Mouse (Mus musculus): ENCODE measurements around the gene Olfr622.

Olfr622 gene

DNA sequence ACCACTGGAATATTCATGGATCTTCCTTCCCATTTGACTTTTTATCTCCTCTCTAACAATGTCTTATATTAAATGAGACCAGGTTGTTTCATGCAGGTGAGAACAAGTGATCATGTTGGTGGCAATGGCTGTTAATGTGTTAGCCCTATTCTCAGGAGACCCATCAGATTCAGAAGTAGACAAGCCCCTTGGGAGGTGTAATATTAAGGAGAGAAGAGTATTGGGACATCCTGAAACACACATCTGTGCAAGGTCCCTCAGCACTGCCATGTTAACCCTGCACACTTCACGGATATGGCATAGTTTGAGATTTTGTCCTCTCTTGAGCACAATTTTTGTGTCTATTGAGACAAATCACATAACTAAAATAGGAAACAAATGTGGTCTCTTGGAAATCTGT, at the start of gene Olfr622:
Gene Olfr622 (minus strand): TSS at position 101 of the 400 bp plus-strand sequence.
- in situ Hi-C loops (cut with MboI; ENCODE audit: unreplicated experiment in 2 of 2) = no loop called here

DNA sequence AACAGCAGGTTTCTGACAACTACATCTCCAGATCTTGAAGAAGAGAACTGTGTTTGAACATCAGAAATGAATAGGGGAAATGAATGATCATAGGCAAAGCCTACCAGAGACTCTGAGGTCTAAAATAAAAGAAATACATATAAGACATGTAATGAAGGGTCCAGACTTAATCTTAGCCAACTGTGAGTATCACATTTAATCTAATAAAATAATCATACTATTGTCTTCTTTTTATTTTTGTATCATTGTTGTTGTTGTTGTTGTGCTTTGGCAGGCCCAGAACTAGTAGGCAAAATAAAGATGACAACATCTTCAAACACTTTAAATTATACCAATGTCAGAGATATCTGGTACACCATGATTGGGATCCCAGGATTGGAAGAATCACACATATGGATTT, 39.9 kb upstream of the Olfr622 start, which contains the start of gene Olfr625-ps1:
Gene Olfr625-ps1 (plus strand): TSS at position 301 of the 400 bp plus-strand sequence.
- in situ Hi-C loops (cut with MboI; ENCODE audit: unreplicated experiment in 2 of 2) = no loop called here

DNA sequence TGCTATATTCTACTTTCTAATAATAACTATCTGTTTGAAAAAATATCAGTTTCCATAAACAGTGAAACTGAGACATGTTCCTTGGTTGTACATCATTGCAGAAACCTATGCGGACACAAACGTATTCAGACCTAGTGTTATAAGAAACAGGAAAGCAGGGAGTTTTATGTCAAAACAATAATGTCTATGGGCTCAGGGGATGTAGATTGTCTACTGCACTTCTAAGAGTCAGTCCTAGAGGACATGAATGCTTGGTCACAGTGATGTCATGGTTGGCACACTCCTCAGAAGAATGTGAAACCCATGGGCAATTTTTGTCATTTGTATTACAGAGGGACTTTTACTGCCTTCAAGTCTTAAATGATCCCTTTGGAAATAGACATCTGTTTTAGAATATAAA, 28.6 kb upstream of the Olfr622 start, which contains the start of gene Olfr624:
Gene Olfr624 (minus strand): TSS at position 101 of the 400 bp plus-strand sequence.
- in situ Hi-C loops (cut with MboI; ENCODE audit: unreplicated experiment in 2 of 2) = no loop called here

DNA sequence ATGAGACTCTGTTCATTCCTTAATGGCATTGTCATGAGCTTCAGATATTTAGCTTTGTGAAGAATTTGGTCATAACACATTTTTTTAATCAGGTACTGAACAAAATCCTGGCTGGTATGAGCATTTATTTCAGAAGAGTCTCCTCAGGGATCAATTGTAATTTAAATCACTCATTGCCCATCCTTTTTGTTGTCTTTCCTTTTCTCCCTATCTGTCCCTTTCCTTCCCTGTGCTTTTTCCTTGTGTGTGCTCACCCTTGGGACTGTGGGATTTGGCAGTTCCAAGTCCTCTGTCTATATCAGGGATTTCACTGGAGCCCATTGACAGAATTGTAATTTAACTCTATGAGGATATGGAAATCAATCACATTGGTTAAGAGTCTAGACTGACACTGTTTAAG, 21.1 kb upstream of the Olfr622 start, which contains the start of gene Olfr623:
Gene Olfr623 (minus strand): TSS at position 101 of the 400 bp plus-strand sequence.
- in situ Hi-C loops (cut with MboI; ENCODE audit: unreplicated experiment in 2 of 2) = no loop called here

DNA sequence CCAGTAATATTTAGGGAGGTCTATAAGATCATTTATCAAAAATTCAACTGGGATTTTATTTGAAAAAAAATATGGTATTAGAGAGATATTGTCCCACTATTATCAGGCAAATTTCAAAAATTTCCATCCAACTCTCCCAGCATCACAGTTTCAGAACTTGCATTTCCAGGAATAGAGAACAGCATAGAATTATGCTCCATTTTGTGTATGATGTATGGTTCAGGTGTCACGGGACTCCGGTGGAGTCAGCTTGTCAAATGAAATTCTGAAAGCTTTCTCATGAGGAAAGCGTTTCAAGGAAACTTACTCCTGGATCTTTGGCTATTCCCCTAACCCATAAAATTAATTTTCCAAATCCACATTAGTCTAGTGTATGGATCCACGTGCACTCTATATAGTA, 1.6 kb upstream of the Olfr622 start:
- in situ Hi-C loops (cut with MboI; ENCODE audit: unreplicated experiment in 2 of 2) = no loop called here

DNA sequence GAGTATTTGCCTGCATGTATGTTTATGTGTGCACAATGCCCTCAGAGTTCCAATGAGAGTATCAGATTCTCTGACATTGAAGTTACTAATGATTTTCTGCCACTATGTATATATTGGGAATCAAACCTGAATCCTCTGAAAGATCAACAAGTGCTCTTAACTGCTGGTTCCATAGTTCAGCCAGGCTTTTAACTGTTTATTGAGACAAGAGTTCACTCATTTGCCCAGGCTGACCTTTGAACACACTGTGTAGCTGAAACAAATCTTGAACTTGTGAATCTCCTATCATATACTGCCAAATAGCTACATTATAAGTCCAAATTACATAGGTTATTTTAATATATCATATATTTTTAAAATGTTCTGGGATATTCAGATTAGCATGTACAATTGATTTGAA, 5.7 kb downstream of the Olfr622 start:
- in situ Hi-C loops (cut with MboI; ENCODE audit: unreplicated experiment in 2 of 2) = no loop called here

DNA sequence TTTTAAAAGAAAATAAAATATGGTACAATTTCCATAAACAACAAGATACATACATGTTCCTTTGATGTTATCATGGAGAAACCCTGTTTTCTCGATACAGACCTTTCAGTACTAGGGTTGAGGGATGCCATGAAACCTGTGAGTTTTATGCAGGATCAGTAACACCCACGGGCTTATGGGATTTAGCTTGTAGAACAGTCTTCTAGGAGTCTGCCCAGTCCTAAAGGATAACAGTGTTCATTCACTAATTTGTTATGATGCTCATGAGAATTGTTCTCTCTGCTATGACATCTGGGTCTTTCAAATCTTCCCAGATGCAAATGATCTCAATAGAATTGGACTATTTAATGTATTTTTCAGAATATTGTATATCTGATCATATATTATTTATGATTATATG, 30.1 kb downstream of the Olfr622 start, which contains the start of gene Olfr620:
Gene Olfr620 (minus strand): TSS at position 101 of the 400 bp plus-strand sequence.
- in situ Hi-C loops (cut with MboI; ENCODE audit: unreplicated experiment in 2 of 2) = no loop called here

DNA sequence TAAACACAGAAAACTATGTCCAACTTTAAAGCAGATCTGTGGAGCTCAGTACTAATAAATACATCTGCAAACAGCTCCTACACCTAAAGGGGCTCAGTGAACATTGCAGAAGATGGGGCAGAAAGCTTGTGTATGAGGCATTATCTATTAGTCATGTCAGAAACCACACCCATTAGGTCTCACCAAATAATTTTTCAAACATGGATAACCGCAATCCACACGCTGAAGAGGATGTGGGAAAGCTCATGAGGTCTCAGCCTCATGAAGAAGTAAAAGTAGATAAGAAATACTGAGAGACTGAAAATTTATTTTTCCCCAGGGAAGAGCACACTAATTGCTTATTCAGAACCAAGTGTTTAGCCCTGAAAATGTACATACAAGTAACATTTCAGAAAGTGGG, 35.1 kb downstream of the Olfr622 start:
- in situ Hi-C loops (cut with MboI; ENCODE audit: unreplicated experiment in 2 of 2) = no loop called here

DNA sequence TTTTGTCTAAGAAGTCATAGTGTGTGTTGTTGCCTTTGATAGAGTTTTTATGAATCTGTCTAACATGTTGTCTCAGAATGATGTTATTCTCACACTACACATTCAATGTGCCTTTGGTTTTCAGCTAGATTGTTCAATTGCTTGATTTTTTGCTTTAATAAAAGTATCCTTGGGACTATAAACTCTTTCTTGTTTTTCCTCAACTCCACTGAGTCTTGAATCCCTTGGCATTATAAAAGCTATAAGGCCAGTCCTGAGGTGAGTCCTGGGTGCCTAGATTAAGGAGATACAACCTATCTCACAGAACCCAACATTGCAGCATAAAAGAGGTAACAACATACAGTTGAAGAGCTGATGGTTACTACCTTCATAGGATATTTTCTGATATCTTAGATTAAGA, 42.2 kb downstream of the Olfr622 start, which contains the start of gene Olfr619:
Gene Olfr619 (plus strand): TSS at position 301 of the 400 bp plus-strand sequence.
- in situ Hi-C loops (cut with MboI; ENCODE audit: unreplicated experiment in 2 of 2) = no loop called here

DNA sequence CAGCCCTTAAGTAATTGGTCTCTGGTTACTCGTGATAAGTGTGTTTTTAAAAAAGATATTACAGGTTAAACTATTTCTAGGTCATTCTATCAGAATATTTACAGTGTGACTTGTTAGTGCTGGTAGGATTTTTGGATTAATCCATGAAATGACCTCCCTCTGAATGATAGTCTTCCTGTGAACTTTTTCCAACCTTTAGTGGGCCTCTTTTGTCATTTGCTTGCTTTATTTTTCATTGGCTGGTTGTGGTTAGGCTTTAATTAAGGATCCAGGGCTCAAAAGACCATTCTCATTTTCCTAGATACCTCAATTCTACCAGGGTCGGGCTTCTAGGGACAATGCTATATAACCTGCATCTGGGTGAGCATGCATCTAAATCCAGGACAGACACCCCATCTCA, 52.7 kb downstream of the Olfr622 start, which contains the start of gene Olfr618:
Gene Olfr618 (plus strand): TSS at position 301 of the 400 bp plus-strand sequence.
- in situ Hi-C loops (cut with MboI; ENCODE audit: unreplicated experiment in 2 of 2) = no loop called here

Data from v-Abl transformed pro-B cells (cell line).